Mouse (Mus musculus) intestine, postnatal 0 days (tissue): ENCODE measurements at regions not wholly inside any gene's neighbourhood (a gene's known extent, or its start where the extent isn't known, plus 50 kb on each side); places are given as distances from the start of the nearest gene placed in this dataset.

ENCODE experiments used
- ATAC-seq: fragments of 200-750 bp; cut with Nextera tagmentation; 2 replicates; pipeline ENCODE4 v1.8.0; 2017; ENCODE audit warnings: mild to moderate bottlenecking, moderate TSS enrichment, moderate library complexity
- H3K27ac ChIP-seq: fragments of 300-500 bp; sonication (generic); 2 replicates; pipeline ENCODE4 v1.5.1; 2014; ENCODE audit warnings: mild to moderate bottlenecking, low read depth, low read length, moderate library complexity
- H3K27me3 ChIP-seq: fragments of 300-500 bp; sonication (generic); replicated peaks from 2 replicates; pipeline ENCODE4 v1.6.1; 2014; ENCODE audit warnings: low read length, mixed read lengths; ENCODE audit not compliant: control insufficient read depth, insufficient read depth
- H3K36me3 ChIP-seq: fragments of 300-500 bp; sonication (generic); 2 replicates; pipeline ENCODE4 v1.6.1; 2014; ENCODE audit warnings: mild to moderate bottlenecking, moderate library complexity; ENCODE audit not compliant: control insufficient read depth, insufficient read depth
- H3K4me1 ChIP-seq: fragments of 300-500 bp; sonication (generic); replicated peaks from 2 replicates; pipeline ENCODE4 v1.6.1; 2014; ENCODE audit warnings: antibody characterized with exemption, low read length, mixed read lengths; ENCODE audit not compliant: control insufficient read depth, insufficient read depth
- H3K4me2 ChIP-seq: fragments of 300-500 bp; sonication (generic); replicated peaks from 2 replicates; pipeline ENCODE4 v1.6.1; 2014; ENCODE audit warnings: low read depth, mild to moderate bottlenecking, moderate library complexity
- H3K4me3 ChIP-seq: fragments of 300-500 bp; sonication (generic); 2 replicates; pipeline ENCODE4 v1.5.1; 2014; ENCODE audit warnings: low read depth, low read length
- H3K9ac ChIP-seq: fragments of 300-500 bp; sonication (generic); 2 replicates; pipeline ENCODE4 v1.6.1; 2014; ENCODE audit warnings: mild to moderate bottlenecking, low read depth, low read length
- H3K9me3 ChIP-seq: fragments of 300-500 bp; sonication (generic); 2 replicates; pipeline ENCODE4 v1.6.1; 2016; ENCODE audit warnings: mixed run types; ENCODE audit not compliant: control insufficient read depth
- CTCF ChIP-seq: sonication (generic); IDR thresholded peaks from 2 replicates; pipeline ENCODE4 v1.5.1; 2016; ENCODE audit warnings: low read depth, mild to moderate bottlenecking, control low read depth, antibody characterized with exemption, moderate library complexity
- WGBS: fragments of 180-500 bp; shearing (Covaris S2); extraction: QIAGEN DNeasy Blood & Tissue Kit; methylation state at CpG from one replicate; pipeline ENCODE4 v1.1.7; 2014; 5-methylcytosine and 5-hydroxymethylcytosine counted together

GRCm38 (mm10) chr10:97338033-97338692 is 141.2 kb upstream of the Dcn start:
- ATAC-seq = no peak
- no peak overlapping the region for H3K4me3 ChIP-seq
- H3K9me3 ChIP-seq = no peaks in the 10 kb centered on the region
- H3K36me3 ChIP-seq = no peaks in the 10 kb centered on the region
- H3K27me3 ChIP-seq = no peaks in the 10 kb centered on the region
- H3K9ac ChIP-seq = no peak overlapping the region
- TF ChIP-seq CTCF = no peak
- no peak overlapping the region for H3K27ac ChIP-seq
- no peak overlapping the region for H3K4me2 ChIP-seq
- 57% methylated on average over 6 of the region's 6 CpGs for whole genome bisulfite sequencing
- 0 out of 2 replicates have a peak, but pooled peaks cover 4% of the 10 kb centered on the region for H3K4me1 ChIP-seq

DNA sequence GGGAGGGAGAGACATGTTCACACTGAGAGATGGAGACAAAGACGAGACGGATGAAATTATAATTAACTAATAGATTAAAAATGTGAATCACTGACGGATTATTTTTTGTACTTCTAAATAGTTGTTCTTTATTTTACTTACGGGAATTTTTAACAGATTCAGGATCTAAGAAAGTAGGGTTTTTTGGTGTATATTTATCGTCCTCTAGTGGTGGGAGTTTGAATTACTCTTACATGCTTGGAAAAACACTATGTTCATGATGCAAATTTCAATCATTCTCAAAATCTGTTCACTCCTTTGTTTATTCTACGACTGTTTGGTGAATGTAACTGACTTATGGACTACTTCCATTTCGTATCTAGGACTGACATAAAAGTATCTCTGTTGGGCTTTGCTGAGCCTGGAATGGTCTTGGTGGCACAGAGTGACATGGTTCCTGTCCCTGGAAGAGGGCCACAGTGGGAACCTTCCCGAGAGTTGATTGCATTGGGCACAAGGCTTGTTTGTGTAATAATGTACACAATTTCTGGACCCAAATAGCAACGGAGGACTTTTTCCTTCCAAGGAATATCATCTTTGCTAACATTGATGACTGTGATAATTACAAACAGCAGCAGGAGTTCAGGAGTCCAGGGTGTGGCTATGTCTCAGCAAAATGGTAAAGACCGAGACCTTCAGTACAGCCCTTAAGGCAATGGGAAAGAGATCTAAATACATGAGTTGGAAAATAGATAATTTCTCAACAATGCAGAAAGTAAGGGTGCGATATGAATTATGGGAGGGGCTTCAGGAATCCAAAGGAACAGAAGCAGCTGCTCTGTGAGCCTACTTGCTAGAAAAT is 139.3 kb upstream of the Dcn start:
- Histone ChIP-seq H3K4me3 (no peak overlapping the region), H3K4me1 (0 out of 2 replicates have a peak, but pooled peaks cover 4% of the 10 kb centered on the region), H3K27ac (no peak overlapping the region), H3K9ac (no peak overlapping the region), H3K36me3 (no peaks in the 10 kb centered on the region), H3K4me2 (peak overlapping the region; percentile 43), H3K27me3 (no peaks in the 10 kb centered on the region), H3K9me3 (no peaks in the 10 kb centered on the region)
- peak; percentile 59; the same call in 1 of the 2 replicates for ATAC-seq
- 28% methylated on average over 11 of the region's 11 CpGs for WGBS
- TF ChIP-seq CTCF = peak; percentile 88

GRCm38 (mm10) chr10:97345347-97345746 is 134.1 kb upstream of the Dcn start:
- Histone ChIP-seq H3K27me3 (no peaks in the 10 kb centered on the region), H3K4me3 (no peak overlapping the region), H3K27ac (no peak overlapping the region), H3K4me2 (no peak overlapping the region), H3K9me3 (no peaks in the 10 kb centered on the region), H3K9ac (no peak overlapping the region), H3K4me1 (0 out of 2 replicates have a peak, but pooled peaks cover under 1% of the 10 kb centered on the region), H3K36me3 (no peaks in the 10 kb centered on the region)
- WGBS = 24% methylated on average over 6 of the region's 6 CpGs
- peak; percentile 97 for TF ChIP-seq CTCF
- no peak; the same call in 1 of the 2 replicates for ATAC-seq

DNA sequence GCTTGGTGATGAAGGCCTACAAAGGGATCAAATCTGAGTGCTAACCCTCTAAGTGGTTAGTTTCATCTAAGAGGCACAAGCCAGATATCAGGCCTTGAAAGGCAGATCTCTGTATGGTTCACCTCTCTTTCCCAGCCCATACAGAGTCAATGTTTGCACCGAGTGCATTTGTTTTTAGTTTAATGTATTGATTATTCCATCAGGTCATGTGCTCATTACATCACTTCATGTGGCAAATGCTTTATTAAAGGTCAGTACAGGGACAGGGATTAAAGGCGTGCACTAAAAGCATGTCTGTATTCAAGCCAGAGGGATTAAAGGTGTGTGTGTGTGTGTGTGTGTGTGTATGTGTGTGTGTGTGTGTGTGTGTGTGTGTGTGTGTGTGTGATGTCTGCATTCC is 132.5 kb upstream of the Dcn start:
- TF ChIP-seq CTCF = no peak

GRCm38 (mm10) chr10:97368625-97369024 is 110.8 kb upstream of the Dcn start:
- Histone ChIP-seq H3K27me3 (no peaks in the 10 kb centered on the region), H3K9me3 (no peaks in the 10 kb centered on the region), H3K36me3 (no peaks in the 10 kb centered on the region), H3K4me3 (no peak overlapping the region), H3K4me1 (no peaks in the 10 kb centered on the region), H3K27ac (no peak overlapping the region), H3K9ac (no peak overlapping the region), H3K4me2 (no peak overlapping the region)
- WGBS = 69% methylated on average over 3 of the region's 3 CpGs
- no peak for ATAC-seq
- TF ChIP-seq CTCF = peak; percentile 40

More for the DNA sequence above, 132.5 kb upstream of the Dcn start:
- Histone ChIP-seq H3K27me3 (no peaks in the 10 kb centered on the region), H3K9ac (no peak overlapping the region), H3K36me3 (no peaks in the 10 kb centered on the region), H3K9me3 (no peaks in the 10 kb centered on the region), H3K27ac (no peak overlapping the region), H3K4me3 (no peak overlapping the region), H3K4me1 (no peaks in the 10 kb centered on the region), H3K4me2 (no peak overlapping the region)
- 73% methylated on average over 2 of the region's 2 CpGs for WGBS
- ATAC-seq = no peak

DNA sequence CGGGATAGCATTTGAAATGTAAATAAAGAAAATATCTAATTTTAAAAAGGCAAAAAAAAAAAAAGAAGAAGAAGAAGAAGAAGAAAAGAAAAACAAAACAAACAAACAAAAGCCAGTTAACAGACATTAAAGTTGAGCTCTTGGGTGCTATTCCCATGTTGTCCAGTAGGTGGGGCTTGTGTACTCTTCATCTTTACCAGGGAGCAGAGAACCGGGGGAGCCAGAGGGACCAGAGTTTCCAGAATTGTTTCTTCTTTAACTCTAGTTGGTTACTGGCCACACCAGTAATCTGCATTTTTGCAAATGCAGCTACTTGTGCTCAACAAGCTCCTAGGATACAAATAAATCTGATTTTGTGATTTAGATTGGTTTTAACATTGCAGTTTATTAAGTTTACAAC is 103.6 kb upstream of the Dcn start:
- no peak overlapping the region for H3K4me2 ChIP-seq
- no peak for ATAC-seq
- 8% methylated on average over 2 of the region's 2 CpGs for WGBS
- no peaks in the 10 kb centered on the region for H3K4me1 ChIP-seq
- H3K9me3 ChIP-seq = no peaks in the 10 kb centered on the region
- no peaks in the 10 kb centered on the region for H3K27me3 ChIP-seq
- no peak overlapping the region for H3K9ac ChIP-seq
- TF ChIP-seq CTCF = peak; percentile 88
- no peak overlapping the region for H3K4me3 ChIP-seq
- H3K27ac ChIP-seq = no peak overlapping the region
- no peaks in the 10 kb centered on the region for H3K36me3 ChIP-seq
